In genomic region chr16:40307666-40308065, GRCm38 (mm10) we compare ENCODE assay signal across 15 mouse cellular contexts.
"Had no signal": no experiment of that assay in that cellular context is flagged by ENCODE, and none has a peak within 500 bp of the region (broad histone marks: within the 10 kb centered on the region; RNA-seq: fewer than 3 reads in every experiment).

No protein-coding gene starts in this region.

- H3K27me3 ChIP-seq: liver, embryonic 15.5 days; neural tube, embryonic 13.5 days had no signal

- H3K4me2 ChIP-seq: liver, embryonic 11.5 days; liver, embryonic 15.5 days; neural tube, embryonic 13.5 days had no signal

- H3K9ac ChIP-seq: liver, embryonic 15.5 days; neural tube, embryonic 13.5 days had no signal

- H3K9me3 ChIP-seq: limb, embryonic 10.5 days; liver, embryonic 15.5 days; neural tube, embryonic 13.5 days had no signal

- H3K27ac ChIP-seq: kidney, postnatal 0 days; left cerebral cortex, adult 2 months; limb, embryonic 10.5 days; liver, embryonic 15.5 days; neural tube, embryonic 13.5 days; stomach, postnatal 0 days had no signal

- DNase-seq: kidney, adult 11 months; kidney, adult 9 months; kidney, postnatal 36 days; lung, adult 2 months; lung, postnatal 36 days; right cerebral cortex, adult 18-20 months; thymus, postnatal 4 days had no signal

- H3K4me1 ChIP-seq: limb, embryonic 10.5 days; liver, embryonic 15.5 days; neural tube, embryonic 13.5 days had no signal

- ATAC-seq: lung, postnatal 0 days had no signal

- H3K36me3 ChIP-seq: limb, embryonic 10.5 days; liver, embryonic 15.5 days; neural tube, embryonic 13.5 days had no signal

- H3K4me3 ChIP-seq: left cerebral cortex, adult 2 months; limb, embryonic 10.5 days; liver, embryonic 15.5 days; neural tube, embryonic 13.5 days had no signal
